Mouse (Mus musculus): Measurements from ENCODE around the gene Ndufa4.

- no peak for TF ChIP-seq CTCF (IDR thresholded peaks at IDR 0.05; ENCODE audit: control insufficient read depth, insufficient read depth, insufficient replicate concordance, low read depth, low read length)
- no peak for TF ChIP-seq POLR2A (IDR thresholded peaks at IDR 0.05; ENCODE audit: control insufficient read depth, low read depth, low read length)
These were observed 33.6 kb upstream of the Ndufa4 start for GRCm38 (mm10) chr6:11940895-11941294.
